Comparison of ENCODE assay signal across 9 mouse cellular contexts in the genomic region with DNA sequence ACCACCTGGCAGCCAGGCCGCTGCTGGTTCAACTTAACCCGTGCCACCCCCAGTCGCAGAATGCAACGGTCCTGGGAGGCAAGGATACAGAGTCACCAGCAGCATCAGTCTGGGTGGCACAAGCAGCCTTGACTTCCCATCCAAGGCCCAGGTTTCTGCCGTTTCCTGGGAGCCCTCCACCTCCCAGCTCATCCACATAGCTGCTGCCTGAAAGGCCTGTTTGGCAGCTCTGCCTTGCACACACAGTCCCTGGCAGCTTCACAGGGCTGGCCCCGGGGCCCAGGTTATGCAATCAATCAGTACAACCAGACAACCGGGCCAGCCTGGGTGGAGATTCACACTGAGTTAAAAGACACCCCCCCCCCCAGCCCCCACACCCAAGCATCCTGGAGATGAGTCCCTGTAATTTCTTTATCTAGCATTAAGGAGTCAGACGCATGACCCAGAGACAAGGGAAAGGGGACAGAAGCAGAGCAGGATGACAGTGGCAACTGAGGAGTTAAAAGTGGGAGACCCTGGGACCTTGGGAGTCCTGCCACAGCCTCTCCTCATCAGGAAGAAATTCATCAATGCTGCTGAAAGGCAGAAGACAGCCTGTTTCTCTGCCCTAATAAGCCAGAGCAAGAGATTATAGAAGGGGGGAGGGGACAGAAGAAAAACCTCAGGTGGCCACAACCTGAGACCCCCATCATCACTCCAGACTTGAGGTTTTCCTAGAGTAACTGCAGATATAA. TPM values are rescaled to one million over a fixed set of nuclear protein-coding genes. Genes with fewer than 3 reads are reported as not detected.
A peak's percentile ranks its signal among the peaks of the same experiment; 100 is the strongest.
DNase-seq lines count a peak whose midpoint lies in the region; ATAC-seq and TF ChIP-seq lines count a peak whose summit lies in the region.
"Had no signal": no experiment of that assay in that cellular context is flagged by ENCODE, and none has a peak within 500 bp of the region (broad histone marks: within the 10 kb centered on the region; RNA-seq: fewer than 3 reads in every experiment).

No protein-coding gene starts in this region.

- no peaks in the 10 kb centered on the region for H3K9me3 ChIP-seq in embryonic facial prominence, embryonic 13.5 days
- H3K9me3 ChIP-seq in heart, embryonic 13.5 days = no peaks in the 10 kb centered on the region
- H3K9me3 ChIP-seq in kidney, embryonic 16.5 days (ENCODE audit: low read length) = no peaks in the 10 kb centered on the region
- H3K9me3 ChIP-seq in liver, embryonic 15.5 days (replicated peaks) = no peaks in the 10 kb centered on the region

- no peak for ATAC-seq in embryonic facial prominence, embryonic 13.5 days (ENCODE audit: insufficient number of reproducible peaks, insufficient read depth, low FRiP score, low TSS enrichment, low read depth)
- ATAC-seq in heart, embryonic 13.5 days (ENCODE audit: extremely low read depth, insufficient number of reproducible peaks, low FRiP score, low TSS enrichment) = no peak
- ATAC-seq in kidney, embryonic 16.5 days (ENCODE audit: low FRiP score, low TSS enrichment) = no peak
- ATAC-seq in liver, embryonic 15.5 days (ENCODE audit: insufficient read depth) = no peak
- ATAC-seq in monocyte, adult 5-6 weeks (replicated peaks; ENCODE audit: insufficient number of reproducible peaks, low FRiP score, low TSS enrichment, poor library complexity, severe bottlenecking) = no peak

- no peak for DNase-seq in spleen, adult 2 months (ENCODE audit: low read depth in 1 of 2, low spot score in 2 of 2)
- DNase-seq in spleen, postnatal 36 days (ENCODE audit: low spot score in 2 of 2) = no peak
- peak; percentile 66 for DNase-seq in ovary, adult 18-20 months (ENCODE audit: low spot score)

- peaks cover 19% of the 10 kb centered on the region; the same call in 1 of the 2 replicates for H3K4me1 ChIP-seq in spleen, adult 2 months (ENCODE audit: control insufficient read depth, insufficient read depth, insufficient read length)
- H3K4me1 ChIP-seq in embryonic facial prominence, embryonic 13.5 days = peaks cover 44% of the 10 kb centered on the region
- peaks cover 47% of the 10 kb centered on the region for H3K4me1 ChIP-seq in heart, embryonic 13.5 days
- peaks cover 45% of the 10 kb centered on the region for H3K4me1 ChIP-seq in kidney, embryonic 16.5 days (ENCODE audit: insufficient read depth, low read length)
- peaks cover 48% of the 10 kb centered on the region for H3K4me1 ChIP-seq in liver, embryonic 15.5 days (replicated peaks)

- H3K27me3 ChIP-seq in spleen, adult 2 months (ENCODE audit: control insufficient read depth, insufficient read depth, low read length) = no peaks in the 10 kb centered on the region
- H3K27me3 ChIP-seq in embryonic facial prominence, embryonic 13.5 days = no peaks in the 10 kb centered on the region
- H3K27me3 ChIP-seq in heart, embryonic 13.5 days (replicated peaks) = no peaks in the 10 kb centered on the region
- no peaks in the 10 kb centered on the region for H3K27me3 ChIP-seq in kidney, embryonic 16.5 days (ENCODE audit: insufficient read depth, low read length)
- no peaks in the 10 kb centered on the region for H3K27me3 ChIP-seq in liver, embryonic 15.5 days

- TF ChIP-seq POLR2A in spleen, adult 2 months (IDR thresholded peaks at IDR 0.05; ENCODE audit: low read depth, low read length) = no peak

- no peak for TF ChIP-seq CTCF in spleen, adult 2 months (IDR thresholded peaks at IDR 0.05; ENCODE audit: extremely low read depth, insufficient read depth, insufficient read length, insufficient replicate concordance)

- 62% methylated on average over 8 of the region's 8 CpGs for WGBS in spleen, adult 2 months
- WGBS in embryonic facial prominence, embryonic 13.5 days = 33% methylated on average over 8 of the region's 8 CpGs
- 60% methylated on average over 8 of the region's 8 CpGs for WGBS in heart, embryonic 13.5 days
- 36% methylated on average over 8 of the region's 8 CpGs for WGBS in kidney, embryonic 16.5 days
- 62% methylated on average over 8 of the region's 8 CpGs for WGBS in liver, embryonic 15.5 days (ENCODE audit: insufficient replicate concordance)

- 0 out of 2 replicates have a peak overlapping the region, but pooled peaks have one; percentile 37 for H3K27ac ChIP-seq in spleen, adult 2 months (ENCODE audit: insufficient read depth, low read length)
- peak overlapping the region; percentile 78 for H3K27ac ChIP-seq in embryonic facial prominence, embryonic 13.5 days
- H3K27ac ChIP-seq in heart, embryonic 13.5 days (replicated peaks) = peak overlapping the region; percentile 16
- peak overlapping the region; percentile 85 for H3K27ac ChIP-seq in kidney, embryonic 16.5 days (ENCODE audit: low read length)
- H3K27ac ChIP-seq in liver, embryonic 15.5 days (replicated peaks) = no peak overlapping the region

- H3K9ac ChIP-seq in embryonic facial prominence, embryonic 13.5 days = peak overlapping the region; percentile 57
- peak overlapping the region; percentile 61 for H3K9ac ChIP-seq in heart, embryonic 13.5 days
- peak overlapping the region; percentile 40 for H3K9ac ChIP-seq in kidney, embryonic 16.5 days (replicated peaks; ENCODE audit: low read length)
- no peak overlapping the region for H3K9ac ChIP-seq in liver, embryonic 15.5 days

- peak overlapping the region; percentile 44 for H3K4me2 ChIP-seq in embryonic facial prominence, embryonic 13.5 days
- peak overlapping the region; percentile 18; the same call in 1 of the 2 replicates for H3K4me2 ChIP-seq in heart, embryonic 13.5 days
- peak overlapping the region; percentile 36 for H3K4me2 ChIP-seq in kidney, embryonic 16.5 days (replicated peaks; ENCODE audit: low read depth, low read length)
- 0 out of 2 replicates have a peak overlapping the region, but pooled peaks have one; percentile 12 for H3K4me2 ChIP-seq in liver, embryonic 15.5 days

- no peak overlapping the region for H3K4me3 ChIP-seq in spleen, adult 2 months (ENCODE audit: extremely low read depth, insufficient read depth, insufficient read length)
- H3K4me3 ChIP-seq in embryonic facial prominence, embryonic 13.5 days = peak overlapping the region; percentile 9; the same call in 1 of the 2 replicates
- H3K4me3 ChIP-seq in heart, embryonic 13.5 days = no peak overlapping the region
- peak overlapping the region; percentile 7 for H3K4me3 ChIP-seq in kidney, embryonic 16.5 days (ENCODE audit: low read length)
- no peak overlapping the region for H3K4me3 ChIP-seq in liver, embryonic 15.5 days (replicated peaks)

- H3K36me3 ChIP-seq in spleen, adult 2 months (ENCODE audit: control insufficient read depth, insufficient read depth, low read length) = peaks cover 37% of the 10 kb centered on the region
- H3K36me3 ChIP-seq in embryonic facial prominence, embryonic 13.5 days = peaks cover 44% of the 10 kb centered on the region
- H3K36me3 ChIP-seq in heart, embryonic 13.5 days = peaks cover 44% of the 10 kb centered on the region
- H3K36me3 ChIP-seq in kidney, embryonic 16.5 days (ENCODE audit: insufficient read depth, low read length) = peaks cover 40% of the 10 kb centered on the region
- peaks cover 50% of the 10 kb centered on the region for H3K36me3 ChIP-seq in liver, embryonic 15.5 days (replicated peaks)

RNA-seq across cellular contexts. Expression of gene Smarcd2, which starts 4.3 kb away (rescaled TPM):
- polyA plus RNA-seq in spleen, adult 2 months (2012; rRNA removed) = 120 and 146 TPM in 2 replicates
- 75.7 and 88.0 TPM in 2 replicates for polyA plus RNA-seq in embryonic facial prominence, embryonic 13.5 days (2015; fragmentation: Nextera tagmentation; extraction: Ambion mirVana)
- 17.9 and 20.4 TPM in 2 replicates for polyA plus RNA-seq in heart, embryonic 13.5 days (2015; fragmentation: Nextera tagmentation; extraction: Ambion mirVana)
- 55.0 and 59.0 TPM in 2 replicates for polyA plus RNA-seq in kidney, embryonic 16.5 days (2015; fragmentation: Nextera tagmentation; extraction: Ambion mirVana)
- 26.7 and 26.8 TPM in 2 replicates for polyA plus RNA-seq in liver, embryonic 15.5 days (2015; fragmentation: Nextera tagmentation; extraction: Ambion mirVana)
- 131 to 175 TPM (median 165 TPM) in 3 replicates for total RNA-seq in monocyte, adult 5-6 weeks (2017)

RNA-seq across cellular contexts. Expression of gene Tcam1, which starts 8.0 kb away (rescaled TPM):
- 0.11 and 0.14 TPM in 2 replicates for polyA plus RNA-seq in spleen, adult 2 months (2012; rRNA removed)
- 0.19 and 0.44 TPM in 2 replicates for polyA plus RNA-seq in embryonic facial prominence, embryonic 13.5 days (2015; fragmentation: Nextera tagmentation; extraction: Ambion mirVana)
- polyA plus RNA-seq in heart, embryonic 13.5 days (2015; fragmentation: Nextera tagmentation; extraction: Ambion mirVana) = 0.06 and 0.13 TPM in 2 replicates
- 0.81 and 1.0 TPM in 2 replicates for polyA plus RNA-seq in kidney, embryonic 16.5 days (2015; fragmentation: Nextera tagmentation; extraction: Ambion mirVana)
- polyA plus RNA-seq in liver, embryonic 15.5 days (2015; fragmentation: Nextera tagmentation; extraction: Ambion mirVana) = 0.09 and 0.12 TPM in 2 replicates
- not detected in 3 replicates for total RNA-seq in monocyte, adult 5-6 weeks (2017)

RNA-seq across cellular contexts. Expression of gene Psmc5, which starts 12.5 kb away (rescaled TPM):
- polyA plus RNA-seq in spleen, adult 2 months (2012; rRNA removed) = 18.6 and 18.9 TPM in 2 replicates
- polyA plus RNA-seq in embryonic facial prominence, embryonic 13.5 days (2015; fragmentation: Nextera tagmentation; extraction: Ambion mirVana) = 286 and 310 TPM in 2 replicates
- polyA plus RNA-seq in heart, embryonic 13.5 days (2015; fragmentation: Nextera tagmentation; extraction: Ambion mirVana) = 229 and 256 TPM in 2 replicates
- 312 and 314 TPM in 2 replicates for polyA plus RNA-seq in kidney, embryonic 16.5 days (2015; fragmentation: Nextera tagmentation; extraction: Ambion mirVana)
- 128 and 131 TPM in 2 replicates for polyA plus RNA-seq in liver, embryonic 15.5 days (2015; fragmentation: Nextera tagmentation; extraction: Ambion mirVana)
- 75.9 to 107 TPM (median 106 TPM) in 3 replicates for total RNA-seq in monocyte, adult 5-6 weeks (2017)

RNA-seq across cellular contexts. Expression of gene Ftsj3, which starts 12.6 kb away (rescaled TPM):
- 12.2 and 14.4 TPM in 2 replicates for polyA plus RNA-seq in spleen, adult 2 months (2012; rRNA removed)
- polyA plus RNA-seq in embryonic facial prominence, embryonic 13.5 days (2015; fragmentation: Nextera tagmentation; extraction: Ambion mirVana) = 60.0 and 63.0 TPM in 2 replicates
- 36.6 and 37.4 TPM in 2 replicates for polyA plus RNA-seq in heart, embryonic 13.5 days (2015; fragmentation: Nextera tagmentation; extraction: Ambion mirVana)
- polyA plus RNA-seq in kidney, embryonic 16.5 days (2015; fragmentation: Nextera tagmentation; extraction: Ambion mirVana) = 60.5 and 60.7 TPM in 2 replicates
- 30.2 and 30.4 TPM in 2 replicates for polyA plus RNA-seq in liver, embryonic 15.5 days (2015; fragmentation: Nextera tagmentation; extraction: Ambion mirVana)
- 77.3 to 82.1 TPM (median 79.9 TPM) in 3 replicates for total RNA-seq in monocyte, adult 5-6 weeks (2017)

RNA-seq across cellular contexts. Expression of gene Gh, which starts 33.2 kb away (rescaled TPM):
- 4.7 and 5.4 TPM in 2 replicates for polyA plus RNA-seq in spleen, adult 2 months (2012; rRNA removed)
- polyA plus RNA-seq in embryonic facial prominence, embryonic 13.5 days (2015; fragmentation: Nextera tagmentation; extraction: Ambion mirVana) = not detected in 2 replicates
- not detected in 2 replicates for polyA plus RNA-seq in heart, embryonic 13.5 days (2015; fragmentation: Nextera tagmentation; extraction: Ambion mirVana)
- not detected in 2 replicates for polyA plus RNA-seq in kidney, embryonic 16.5 days (2015; fragmentation: Nextera tagmentation; extraction: Ambion mirVana)
- not detected in 2 replicates for polyA plus RNA-seq in liver, embryonic 15.5 days (2015; fragmentation: Nextera tagmentation; extraction: Ambion mirVana)
- 1.5 TPM in 1 of 3 replicates, not detected in the others for total RNA-seq in monocyte, adult 5-6 weeks (2017)
- total RNA-seq: left cerebral cortex, postnatal 10 days had no signal

Comparison
In these comparisons a context has a peak if more than half of its experiments do, and no peak if none do; other contexts are left out.
1. H3K4me3 ChIP-seq: peak in embryonic facial prominence, embryonic 13.5 days (single experiment) and kidney, embryonic 16.5 days (single experiment); none in spleen, adult 2 months (single experiment), heart, embryonic 13.5 days (single experiment) and liver, embryonic 15.5 days (single experiment).
2. Peak in every context shown above with its lines, with median percentiles within 50 percentile points of each other: H3K4me2 ChIP-seq.